Mouse (Mus musculus) urinary bladder, postnatal 25 days (tissue): ENCODE measurements at regions not wholly inside any gene's neighbourhood (a gene's known extent, or its start where the extent isn't known, plus 50 kb on each side); places are given as distances from the start of the nearest gene placed in this dataset.

Experiments used
- DNase-seq: peaks from one replicate; pipeline ENCODE4 v3.0.0; 2022; ENCODE audit warnings: low spot score

- DNase-seq, result no peak
These were observed 332.0 kb downstream of the Adgrl2 start for GRCm38 (mm10) chr3:148658368-148658767.

DNA sequence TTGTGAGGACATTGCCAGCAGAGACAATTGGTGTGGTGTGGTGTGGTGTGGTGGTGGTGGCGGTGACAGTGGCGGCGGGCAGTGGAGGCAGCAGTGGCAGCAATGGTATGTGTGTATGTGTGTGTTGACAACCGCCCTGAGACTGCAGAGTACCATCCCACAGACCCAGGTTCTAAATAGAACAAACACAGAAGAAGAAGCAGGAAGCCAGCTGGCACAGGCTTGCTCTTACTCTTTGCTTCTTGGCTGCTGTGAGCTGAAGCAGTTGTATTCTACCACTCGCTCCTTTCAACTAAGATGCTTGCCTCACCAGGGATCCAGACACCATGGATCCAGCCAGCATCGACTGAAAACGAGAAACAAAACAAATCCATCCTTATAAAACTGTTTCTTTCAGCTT is 334.2 kb downstream of the Adgrl2 start:
- DNase-seq, result no peak

- DNase-seq, result no peak
These were observed 340.1 kb downstream of the Adgrl2 start for GRCm38 (mm10) chr3:148650241-148650640.

DNA sequence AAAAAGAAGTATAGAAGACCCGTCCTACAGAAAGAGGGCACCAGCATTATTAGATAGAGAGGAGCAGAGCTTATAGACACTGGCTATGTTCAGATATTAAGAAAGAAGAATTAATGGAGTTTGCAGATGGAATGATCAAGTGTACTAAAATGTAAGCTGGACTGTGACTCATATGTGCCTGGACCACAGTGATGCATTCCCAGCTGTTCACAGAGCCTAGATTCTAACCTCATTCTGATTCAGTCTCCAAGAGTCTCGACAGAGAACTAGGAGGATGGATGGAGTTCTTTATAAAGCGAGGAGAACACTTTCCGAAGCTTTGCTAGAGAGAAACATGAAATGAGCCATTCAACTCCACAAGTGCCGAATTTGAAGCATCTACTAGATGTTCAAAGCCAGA is 345.4 kb downstream of the Adgrl2 start:
- no peak for DNase-seq

DNA sequence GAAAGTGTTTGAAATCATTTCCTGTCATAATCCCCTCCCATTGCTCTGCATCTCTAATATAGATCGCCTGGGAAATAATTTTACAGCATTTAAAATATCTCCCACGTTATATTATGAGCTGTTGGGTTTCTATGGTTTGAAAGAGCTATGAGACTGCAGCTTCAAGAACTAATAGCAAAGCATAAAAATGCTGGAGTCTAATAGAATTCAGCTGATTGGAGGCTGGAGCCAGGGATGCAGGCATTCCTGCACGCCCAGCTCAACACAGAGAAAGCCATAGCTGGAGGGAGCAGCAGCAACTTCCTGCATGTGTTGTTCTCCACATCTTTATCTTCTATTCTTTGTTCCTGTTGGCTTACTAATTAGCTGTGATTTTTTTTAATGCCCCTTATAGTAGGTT is 348.8 kb downstream of the Adgrl2 start:
- DNase-seq, result no peak

DNA sequence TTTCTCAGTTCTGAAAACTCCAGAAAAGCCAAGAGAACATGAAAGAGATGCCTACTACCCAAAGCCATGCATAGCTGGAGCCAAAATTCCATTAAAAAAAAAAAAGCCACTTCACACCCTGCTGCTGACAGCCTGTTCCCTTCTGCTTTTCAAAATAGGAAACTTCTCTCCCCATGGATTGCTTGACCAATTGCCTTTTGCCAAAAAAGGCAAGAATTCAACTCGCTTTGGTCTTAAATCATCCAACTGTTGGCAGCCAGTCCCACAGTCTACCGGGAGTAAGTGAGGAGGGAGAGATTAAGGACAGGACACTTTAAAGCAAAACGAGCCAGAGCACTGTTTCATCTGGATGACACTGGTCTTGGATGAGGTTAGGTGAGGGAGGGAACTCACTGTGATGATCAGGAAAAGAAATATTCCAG is 349.7 kb downstream of the Adgrl2 start:
- peak; percentile 16 for DNase-seq

DNA sequence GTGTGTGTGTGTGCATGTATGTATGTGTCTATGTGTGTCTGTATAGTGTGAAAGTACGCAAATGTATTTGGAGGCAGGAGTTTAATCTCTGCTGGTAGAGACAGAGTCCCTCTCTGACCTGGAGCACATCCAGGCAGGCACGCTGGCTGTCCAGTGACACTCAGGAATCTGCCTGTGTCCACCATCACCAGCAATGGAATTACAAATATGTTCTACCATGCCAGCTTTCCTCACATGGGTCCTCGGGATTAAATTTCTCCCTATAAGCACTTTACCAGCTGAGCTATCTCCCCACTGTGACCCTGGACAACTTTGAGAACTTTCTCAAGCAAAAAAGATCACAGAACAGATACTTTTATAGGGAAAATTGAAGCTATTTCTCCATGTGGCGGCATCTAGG is 355.3 kb downstream of the Adgrl2 start:
- DNase-seq, result no peak

DNA sequence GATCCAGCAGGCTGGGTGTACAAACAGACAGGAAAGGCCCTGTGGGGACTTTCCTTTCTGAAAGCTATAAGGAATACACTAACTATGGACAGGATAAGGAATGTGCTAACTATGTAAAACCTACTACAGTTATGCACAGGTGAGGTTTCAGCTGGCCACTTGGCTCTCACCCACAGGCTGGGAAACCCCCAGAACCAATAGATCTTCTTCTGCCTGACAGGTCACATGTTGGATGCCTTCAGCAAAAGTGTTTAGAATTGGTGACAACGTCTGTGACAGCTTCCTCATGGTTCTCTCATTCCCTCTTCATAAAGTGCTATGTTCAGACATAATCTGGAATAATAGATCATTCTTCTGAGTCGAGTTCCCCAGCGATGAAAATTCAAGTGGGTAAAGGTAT is 356.0 kb downstream of the Adgrl2 start:
- no peak for DNase-seq

- no peak for DNase-seq
These were observed 357.1 kb downstream of the Adgrl2 start for GRCm38 (mm10) chr3:148633291-148633690.

GRCm38 (mm10) chr3:148632449-148632848 is 357.9 kb downstream of the Adgrl2 start:
- DNase-seq, result no peak

GRCm38 (mm10) chr3:148631415-148632192 is 358.8 kb downstream of the Adgrl2 start:
- DNase-seq, result no peak

- DNase-seq, result no peak
These were observed 359.5 kb downstream of the Adgrl2 start for GRCm38 (mm10) chr3:148630865-148631264.

- no peak for DNase-seq
These were observed 375.2 kb downstream of the Adgrl2 start for GRCm38 (mm10) chr3:148614971-148615671.

DNA sequence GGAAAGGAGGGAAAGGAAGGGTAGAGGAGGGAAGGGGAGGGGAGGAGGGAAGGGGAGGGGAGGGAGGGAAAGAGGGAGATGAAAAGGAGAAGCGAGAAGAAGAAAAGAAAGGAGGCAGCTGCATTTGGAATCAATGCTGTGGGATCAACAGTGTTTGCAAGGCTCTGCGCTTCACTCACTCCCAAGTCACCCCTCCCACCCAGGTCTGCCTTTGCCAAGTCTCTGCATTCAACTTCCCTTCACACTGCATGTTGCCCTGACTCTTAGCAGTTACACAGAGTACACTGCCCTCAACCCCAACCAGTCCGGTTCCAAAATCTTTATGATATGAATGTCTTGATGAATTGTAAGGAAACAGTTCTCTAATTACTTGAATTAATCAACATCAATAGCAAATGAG is 376.9 kb downstream of the Adgrl2 start:
- no peak for DNase-seq

DNA sequence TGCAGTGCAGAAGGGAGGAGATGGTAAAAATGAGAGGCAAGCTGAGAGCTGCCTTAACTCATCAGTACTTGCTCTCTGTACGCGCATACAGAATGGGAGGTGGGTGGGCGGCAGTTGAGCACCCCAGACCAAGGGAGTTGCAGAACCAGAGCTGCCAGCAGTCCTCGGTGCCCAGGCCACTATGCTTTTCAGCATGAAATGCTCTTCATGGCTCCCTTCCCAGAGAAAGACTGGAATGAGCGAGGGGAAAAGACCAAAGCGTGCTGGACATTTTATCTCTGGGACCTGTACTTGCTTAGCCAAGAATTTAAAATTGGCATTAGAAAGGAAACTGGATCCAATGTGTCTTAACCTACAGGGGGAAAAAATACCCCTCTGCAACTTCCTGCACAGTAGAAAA is 387.1 kb downstream of the Adgrl2 start:
- DNase-seq, result no peak

DNA sequence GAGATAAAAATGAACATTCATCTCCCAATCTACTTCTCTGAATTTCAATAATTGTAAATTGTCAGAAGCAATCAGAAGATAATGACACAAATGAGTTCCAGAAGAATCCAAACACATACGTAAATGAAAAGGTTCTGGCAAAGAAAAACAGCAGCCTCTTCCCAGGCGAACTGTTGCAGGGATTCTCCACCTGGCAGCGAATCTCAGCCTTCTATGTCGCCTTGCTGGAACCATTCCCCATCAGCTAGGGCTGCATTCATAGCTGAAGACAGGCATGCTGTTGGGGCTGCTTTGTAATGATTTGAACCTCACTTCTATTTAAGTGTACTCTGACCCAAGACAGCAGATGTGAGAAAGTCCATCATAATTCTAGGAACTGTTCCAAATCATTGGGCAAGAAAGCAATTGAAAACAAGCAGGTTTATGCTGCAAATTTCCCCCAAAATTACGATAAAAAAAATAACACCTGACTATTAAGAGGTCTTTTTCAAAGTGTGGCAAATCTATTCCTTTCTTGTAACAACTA is 387.6 kb downstream of the Adgrl2 start:
- DNase-seq, result no peak

- no peak for DNase-seq
These were observed 394.8 kb downstream of the Adgrl2 start for GRCm38 (mm10) chr3:148595561-148595960.

DNA sequence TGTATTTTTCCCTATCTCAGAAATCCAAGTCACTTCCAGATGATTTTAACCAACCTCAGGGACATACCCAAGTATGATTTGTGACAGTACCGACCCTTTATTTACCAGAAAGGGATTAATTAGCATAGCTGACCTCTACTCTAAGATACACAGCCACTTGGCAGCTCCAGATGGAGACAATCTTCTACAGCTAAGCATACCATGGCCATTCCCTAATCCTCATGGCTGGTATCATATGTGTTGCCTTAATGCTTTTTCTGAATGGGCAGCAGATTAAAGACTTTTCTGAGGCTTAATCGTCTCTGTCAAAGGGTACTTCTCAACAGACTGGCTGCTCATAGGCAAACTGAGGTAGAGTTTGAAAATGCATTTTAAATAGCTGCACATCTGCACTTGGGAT is 400.8 kb downstream of the Adgrl2 start:
- DNase-seq, result no peak

- DNase-seq, result no peak
These were observed 414.6 kb downstream of the Adgrl2 start for GRCm38 (mm10) chr3:148575735-148576134.

GRCm38 (mm10) chr3:148572493-148572892 is 417.9 kb downstream of the Adgrl2 start:
- DNase-seq, result no peak

DNA sequence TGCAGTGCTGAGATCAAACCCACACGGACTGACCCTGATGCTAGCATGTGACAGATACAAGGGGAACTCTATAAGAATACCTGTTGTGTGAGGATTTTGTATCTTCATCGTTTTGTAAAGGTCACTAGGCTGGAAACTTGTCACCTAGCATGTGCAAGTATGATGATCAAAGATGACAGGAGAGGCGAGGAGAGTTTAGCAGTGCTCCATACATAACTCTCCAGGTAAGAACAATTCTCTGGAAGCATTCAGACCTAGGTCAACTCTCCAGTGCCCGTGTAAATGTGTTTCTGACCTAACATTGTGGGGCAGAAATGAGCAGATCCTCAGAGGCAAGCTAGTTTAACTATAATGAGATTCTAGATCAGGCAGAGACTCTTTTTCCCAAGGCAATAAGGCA is 425.6 kb downstream of the Adgrl2 start:
- DNase-seq, result no peak

DNA sequence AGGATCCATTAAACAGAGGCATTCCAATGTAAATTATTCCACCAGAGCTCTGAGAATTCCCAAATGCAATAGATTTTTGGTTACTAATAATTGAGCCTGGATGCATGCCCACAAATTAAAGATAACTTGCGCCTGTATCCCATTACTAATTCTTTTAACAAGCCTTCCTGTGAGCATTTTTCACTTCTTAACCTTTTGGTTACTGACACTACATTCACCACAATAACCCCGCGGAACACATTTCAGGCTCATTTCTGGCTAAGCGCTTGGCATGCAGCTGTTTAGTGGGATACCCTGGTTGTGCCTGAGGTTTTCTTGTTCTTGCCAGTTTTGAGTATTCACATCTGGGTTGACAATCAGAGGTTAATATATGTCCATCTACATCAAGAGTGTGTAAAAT is 429.1 kb downstream of the Adgrl2 start:
- DNase-seq, result no peak

- DNase-seq, result no peak
These were observed 430.4 kb downstream of the Adgrl2 start for GRCm38 (mm10) chr3:148559752-148560460.
